Mouse (Mus musculus) myocyte (in vitro differentiated cells): ENCODE results near the gene Gstp1.
"Not testable (repeated sequence)": the region's sequence is repeated elsewhere in the genome, so short reads cannot be mapped to it uniquely, and the experiment has no call there.

Source experiments
- E2F4 ChIP-seq: IDR thresholded peaks from one replicate; pipeline ENCODE4 v1.6.1; 2011; ENCODE audit warnings: mild to moderate bottlenecking, control low read depth, moderate library complexity; ENCODE audit not compliant: insufficient read depth
- USF1 ChIP-seq: IDR thresholded peaks from one replicate; pipeline ENCODE4 v1.6.1; 2011; ENCODE audit warnings: low read depth, mild to moderate bottlenecking, control low read depth, moderate library complexity

GRCm38 (mm10) chr19:4037154-4037787 is 514 bp downstream of the Gstp1 start:
- not testable (repeated sequence) for TF ChIP-seq E2F4, USF1
